Mouse (Mus musculus) regulatory T cell (primary cell): ENCODE data around the gene Tmem243.

ENCODE experiments used
- in situ Hi-C: fragments of 300-600 bp; cut with MboI, MseI; formaldehyde crosslinking; loops from one replicate; pipeline ENCODE4 v1.15.1; 2025; ENCODE audit warnings: high pct_unique_total_duplicates

Tmem243 gene

GRCm38 (mm10) chr5:9100207-9100848 is at the start of gene Tmem243:
Tmem243 (plus strand) TSS chr5:9100668.
- in situ Hi-C loops: no loop called here

DNA sequence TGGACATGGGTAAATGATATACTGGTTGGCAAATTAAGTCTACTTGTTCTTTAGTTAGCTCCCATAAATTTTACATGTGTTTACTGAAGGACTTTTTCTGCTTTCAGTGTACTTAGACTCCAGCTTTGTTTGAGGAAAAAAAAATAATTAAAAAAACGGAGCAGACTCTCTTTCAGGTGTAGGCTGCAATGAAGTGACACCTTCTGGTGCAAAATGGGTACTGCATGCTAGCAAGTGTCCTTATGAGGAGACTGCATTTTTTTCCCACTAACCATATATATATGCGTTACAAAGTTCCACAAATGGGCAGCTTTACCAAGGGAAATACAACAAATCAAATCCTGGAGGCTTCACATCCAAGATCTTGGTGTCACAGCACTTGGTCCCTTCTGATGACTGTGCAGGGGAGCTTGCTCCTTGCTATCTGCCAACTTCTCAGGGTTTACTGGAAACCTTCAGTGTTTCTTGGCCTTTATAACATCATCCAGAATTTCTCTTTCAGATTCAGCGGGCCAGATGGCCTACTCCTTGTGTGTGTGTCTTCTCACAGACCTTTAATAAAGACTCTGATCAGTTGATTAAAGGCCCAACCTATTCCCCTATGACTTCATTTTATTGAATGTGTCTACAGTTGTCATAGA is 44.3 kb upstream of the Tmem243 start:
- in situ Hi-C loops: no loop called here

DNA sequence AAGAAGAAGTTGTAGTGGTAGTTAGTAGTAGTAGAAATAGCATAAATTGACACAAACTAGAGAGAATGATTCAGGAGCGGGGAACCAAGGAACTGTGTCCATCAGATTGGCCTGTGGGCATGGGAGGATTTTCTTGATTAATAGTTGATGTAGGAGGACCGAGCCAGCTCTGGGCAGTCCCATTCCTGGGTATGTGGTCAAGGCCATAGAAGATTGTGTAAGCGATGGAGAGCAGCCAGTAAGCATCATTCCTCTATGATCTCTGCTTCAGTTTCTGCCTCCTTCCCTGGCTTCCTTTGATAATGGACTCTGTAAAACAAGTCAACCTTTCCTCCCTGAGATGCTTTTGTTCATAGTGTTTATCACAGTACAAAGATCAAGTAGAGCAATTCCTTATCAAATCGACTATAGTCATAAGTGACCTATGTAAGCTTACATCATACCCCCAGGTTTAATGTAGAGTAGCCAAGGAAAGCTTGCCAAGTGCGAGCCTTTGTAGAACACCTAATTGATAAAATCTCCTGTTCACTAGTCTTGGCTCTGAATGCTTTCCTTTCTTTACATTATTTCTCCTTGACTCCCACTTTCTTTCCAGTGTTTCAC is 43.1 kb upstream of the Tmem243 start:
- in situ Hi-C loops: no loop called here

GRCm38 (mm10) chr5:9059303-9060023 is 41.0 kb upstream of the Tmem243 start:
- in situ Hi-C loops: loop anchor here (5.0 kb wide), 1 partner anchor 62 kb away; the partner anchor contains the start of gene Crot

- in situ Hi-C loops: loop anchor here (5.0 kb wide), 1 partner anchor 63 kb away; the partner anchor contains the start of gene Crot
Measured at GRCm38 (mm10) chr5:9060228-9060627, 40.2 kb upstream of the Tmem243 start.

GRCm38 (mm10) chr5:9064217-9064616 is 36.3 kb upstream of the Tmem243 start:
- in situ Hi-C loops: loop anchor here (5.0 kb wide), 1 partner anchor 67 kb away; the partner anchor contains the start of gene Crot

- in situ Hi-C loops: no loop called here
Measured at GRCm38 (mm10) chr5:9068886-9069285, 31.6 kb upstream of the Tmem243 start.

GRCm38 (mm10) chr5:9069599-9070209 is 30.8 kb upstream of the Tmem243 start:
- in situ Hi-C loops: no loop called here

- in situ Hi-C loops: no loop called here
Measured at GRCm38 (mm10) chr5:9071360-9071759, 29.1 kb upstream of the Tmem243 start.

DNA sequence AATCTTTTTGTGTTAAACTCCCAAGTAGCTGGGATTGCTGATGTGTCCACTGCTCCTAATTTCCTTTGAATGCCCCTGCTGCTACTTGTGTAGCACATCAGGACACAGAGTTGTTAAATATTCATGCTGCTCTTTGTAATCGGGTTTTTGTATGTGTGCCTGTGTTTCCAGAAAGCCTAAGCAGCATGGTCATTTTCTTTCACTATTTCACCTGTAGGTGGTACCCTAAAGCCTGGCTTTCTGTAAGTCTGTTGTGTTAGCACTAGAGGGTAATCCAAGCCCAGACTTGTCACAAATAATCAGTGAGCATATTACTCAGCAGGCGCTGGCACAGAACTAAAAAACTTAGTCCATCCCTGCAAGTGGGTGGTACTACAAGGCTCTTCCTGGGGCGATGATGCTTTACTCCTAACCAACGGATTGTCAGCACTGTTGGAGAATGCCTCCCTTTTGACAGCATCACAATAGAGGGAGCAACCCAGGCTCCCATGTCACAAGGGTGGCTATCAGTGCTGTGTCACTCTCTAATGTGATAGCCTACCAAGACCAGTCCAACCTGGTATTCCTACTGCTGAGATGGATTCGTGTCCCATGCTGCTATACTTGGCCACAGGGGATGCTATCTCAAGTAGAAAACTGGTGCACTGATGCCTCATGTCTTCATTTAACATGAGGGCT is 27.2 kb upstream of the Tmem243 start:
- in situ Hi-C loops: no loop called here

DNA sequence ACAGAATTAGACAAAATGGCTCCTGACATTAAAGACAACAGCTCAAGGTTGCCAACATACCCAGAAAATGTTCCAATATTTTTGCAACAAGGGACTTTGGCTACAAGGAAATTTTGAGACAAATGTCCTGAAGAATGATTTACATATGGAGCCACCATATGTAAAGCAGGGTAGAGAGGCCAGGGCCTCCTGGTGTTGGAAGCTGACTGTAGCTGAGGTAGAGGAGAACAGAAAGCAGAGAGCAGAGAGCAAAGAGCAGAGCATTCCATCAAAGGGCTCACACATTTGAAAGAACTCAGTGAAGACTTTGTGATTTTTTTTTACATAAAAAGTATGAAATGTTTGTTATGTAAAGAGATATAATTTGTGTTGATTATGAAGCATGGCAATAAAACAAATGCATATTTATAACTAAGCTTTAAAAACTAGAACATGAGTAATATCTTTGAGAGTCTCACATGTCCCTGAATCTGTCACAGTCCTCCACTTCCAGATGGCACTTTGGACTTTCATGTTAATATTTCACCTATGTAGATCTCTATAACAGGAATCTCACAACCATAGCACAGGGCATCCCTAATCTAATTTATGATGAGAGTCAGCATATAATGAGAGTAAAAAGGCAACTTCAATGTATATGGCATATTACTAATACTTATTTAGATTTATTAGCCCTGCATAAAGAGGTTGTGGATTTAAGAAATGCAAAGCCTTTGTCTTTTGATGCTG is 20.5 kb upstream of the Tmem243 start:
- in situ Hi-C loops: loop anchor here (5.0 kb wide), 1 partner anchor 32 kb away; no protein-coding TSS in a partner anchor

GRCm38 (mm10) chr5:9086924-9087719 is 13.3 kb upstream of the Tmem243 start:
- in situ Hi-C loops: no loop called here

DNA sequence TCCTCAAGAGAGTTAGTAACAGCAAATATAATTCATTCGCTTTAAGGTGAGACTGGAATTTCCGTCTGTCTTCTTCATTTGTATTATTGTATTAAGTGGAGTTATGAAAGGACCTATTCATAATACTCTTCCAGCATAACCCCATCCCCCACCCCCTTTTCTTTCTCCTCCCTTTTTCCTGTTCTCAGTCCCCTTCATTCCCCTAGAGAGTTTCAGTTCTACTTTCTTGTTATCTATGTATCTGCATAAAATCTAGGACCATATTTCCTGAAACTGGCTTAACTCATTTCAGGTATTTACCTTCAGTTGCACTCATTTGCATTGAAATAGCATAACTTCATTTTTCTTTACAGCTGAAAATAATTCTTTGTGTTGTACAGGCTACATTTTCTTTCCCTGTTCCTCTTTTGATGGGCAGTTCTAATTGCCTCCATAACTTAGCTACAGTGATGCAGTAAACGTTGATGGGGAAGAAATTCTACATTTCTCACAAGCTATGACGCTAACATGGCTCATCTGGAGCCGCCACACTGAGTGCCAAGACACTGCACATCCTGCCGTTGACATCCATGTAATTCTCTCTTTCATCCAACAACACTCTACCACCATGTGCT is 9.9 kb upstream of the Tmem243 start:
- in situ Hi-C loops: no loop called here

DNA sequence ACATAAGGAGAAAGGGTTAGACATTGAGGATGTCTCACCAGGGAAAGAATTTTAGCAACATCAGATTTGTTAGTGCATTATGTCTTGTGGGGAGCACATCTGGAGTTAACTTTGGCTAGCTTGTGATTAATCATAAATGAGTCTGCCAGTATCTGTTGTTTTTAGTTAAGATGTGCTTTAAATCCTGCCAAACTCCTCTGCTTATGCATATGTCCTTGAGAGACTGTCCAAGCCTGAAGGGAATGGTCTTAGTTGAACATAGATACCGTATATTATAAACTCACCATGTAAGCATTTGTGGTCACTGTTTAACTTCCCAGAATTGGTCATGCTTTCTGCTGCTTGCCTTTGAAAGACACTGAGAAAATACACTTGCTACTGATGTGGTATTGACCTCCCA is 7.8 kb upstream of the Tmem243 start:
- in situ Hi-C loops: no loop called here

GRCm38 (mm10) chr5:9093490-9093889 is 7.0 kb upstream of the Tmem243 start:
- in situ Hi-C loops: no loop called here

DNA sequence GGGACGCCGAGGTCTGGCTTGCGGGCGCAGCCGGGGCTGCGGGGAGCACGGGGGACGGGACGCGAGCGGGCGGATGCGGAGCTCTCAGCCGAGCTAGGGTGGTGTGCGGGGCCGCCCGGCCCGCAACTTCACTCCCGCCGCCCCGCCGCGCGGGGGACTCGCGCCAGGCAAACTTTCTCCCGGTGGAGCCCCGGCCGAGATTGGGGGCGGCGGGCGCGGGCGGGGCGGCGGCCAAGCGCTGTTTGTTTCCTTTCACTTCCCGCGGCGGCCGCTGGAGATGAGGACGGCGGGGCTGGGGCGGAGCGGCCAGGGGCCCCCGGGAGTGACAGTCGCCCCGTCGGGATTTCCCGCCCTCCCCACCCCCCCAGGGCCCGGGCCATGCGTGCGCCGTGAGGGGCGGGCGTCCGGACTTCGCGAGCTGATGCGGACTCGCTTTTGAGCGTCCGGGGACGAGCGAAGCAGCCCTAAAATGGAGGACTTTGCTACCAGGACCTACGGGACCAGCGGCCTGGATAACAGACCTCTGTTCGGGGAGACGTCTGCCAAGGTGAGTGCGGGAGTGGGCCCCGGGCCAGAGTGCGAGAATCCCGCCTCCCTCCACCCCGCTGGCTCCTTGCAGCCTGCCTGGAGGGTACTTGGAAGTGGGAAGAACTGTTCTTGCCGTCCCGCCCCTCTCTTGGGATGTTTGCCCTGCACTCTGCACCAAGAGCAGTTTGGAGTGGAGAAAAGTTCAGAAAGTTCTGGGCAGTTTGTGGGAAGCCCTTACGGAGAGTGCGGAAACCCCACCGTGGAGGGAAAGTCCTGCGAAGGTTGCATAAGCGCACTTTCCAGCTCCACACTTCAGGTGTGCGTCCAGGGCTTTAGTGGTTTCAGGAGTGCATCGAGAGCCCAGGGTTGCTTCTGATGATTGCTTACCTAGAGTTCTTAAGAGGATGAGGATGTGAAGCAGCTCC is 657 bp downstream of the Tmem243 start:
- in situ Hi-C loops: no loop called here

DNA sequence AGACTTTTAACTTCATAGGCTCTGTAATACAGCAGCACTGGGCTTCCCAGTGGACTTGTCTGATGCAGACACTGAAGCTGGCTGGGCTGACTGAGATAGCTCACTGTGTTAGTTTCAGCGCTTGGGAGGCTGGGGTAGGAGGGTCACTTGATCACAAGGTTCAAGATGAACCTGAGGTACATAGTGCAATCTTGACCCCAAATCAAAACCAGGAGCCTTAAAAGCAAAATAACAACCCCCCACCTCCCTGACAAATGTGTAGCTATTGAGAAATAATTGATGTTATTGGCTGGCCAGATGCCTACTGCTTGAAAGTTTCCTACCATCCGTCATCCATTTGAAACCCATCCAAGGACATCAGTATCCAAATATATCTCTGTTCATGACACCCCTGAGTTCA is 2.2 kb downstream of the Tmem243 start:
- in situ Hi-C loops: no loop called here

DNA sequence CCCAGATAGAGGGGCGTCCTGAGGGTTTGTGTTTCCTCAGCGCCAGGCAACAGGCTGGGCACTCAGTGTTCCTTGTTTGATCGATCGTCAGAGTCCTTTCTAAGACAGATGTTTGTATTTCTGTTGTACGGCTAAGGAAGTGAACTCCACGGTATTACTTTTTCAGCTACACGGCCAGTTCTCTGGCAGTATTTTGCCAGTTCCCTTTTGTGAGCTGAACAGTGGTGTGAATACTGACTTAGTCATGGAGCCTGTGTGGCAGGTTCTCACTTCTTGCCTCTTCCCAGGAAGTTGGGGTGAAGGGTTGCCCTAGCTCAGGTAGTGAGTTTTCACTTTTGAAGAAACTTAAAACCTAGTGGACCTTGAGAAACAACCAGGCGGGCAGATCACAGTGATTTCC is 3.5 kb downstream of the Tmem243 start:
- in situ Hi-C loops: no loop called here
